Mouse (Mus musculus): ENCODE results near the gene Arid1b. TPM values are rescaled to one million over a fixed set of nuclear protein-coding genes. Genes with fewer than 3 reads are reported as not detected.

Arid1b gene
- polyA plus RNA-seq, 1 experiment from 2014 or later, result 14.8 TPM

GRCm38 (mm10) chr17:5270823-5271222 is 276.7 kb downstream of the Arid1b start:
- no peak overlapping the region for H3K4me3 ChIP-seq (replicated peaks)
- no peak overlapping the region for H3K9ac ChIP-seq (replicated peaks)
- no peak overlapping the region for H3K27ac ChIP-seq
- no peak overlapping the region for H3K4me2 ChIP-seq (replicated peaks)
- WGBS, result 63% methylated on average over 6 of the region's 6 CpGs
- ATAC-seq, result no peak
- H3K36me3 ChIP-seq, result peaks cover 10% of the 10 kb centered on the region; the same call in 1 of the 2 replicates
- H3K9me3 ChIP-seq, result no peaks in the 10 kb centered on the region
- H3K27me3 ChIP-seq, result no peaks in the 10 kb centered on the region
- H3K4me1 ChIP-seq (replicated peaks), result peaks cover 48% of the 10 kb centered on the region

- WGBS, result 87% methylated on average over 3 of the region's 3 CpGs
- Histone ChIP-seq H3K4me3 (replicated peaks) (no peak overlapping the region), H3K4me2 (replicated peaks) (no peak overlapping the region), H3K9ac (replicated peaks) (no peak overlapping the region), H3K9me3 (no peaks in the 10 kb centered on the region), H3K4me1 (replicated peaks) (peaks cover 36% of the 10 kb centered on the region), H3K36me3 (0 out of 2 replicates have a peak, but pooled peaks cover 3% of the 10 kb centered on the region), H3K27me3 (no peaks in the 10 kb centered on the region), H3K27ac (no peak overlapping the region)
- ATAC-seq, result no peak
Observed at GRCm38 (mm10) chr17:5273118-5273517, 279.0 kb downstream of the Arid1b start.

- Histone ChIP-seq H3K27me3 (no peaks in the 10 kb centered on the region), H3K9me3 (no peaks in the 10 kb centered on the region), H3K9ac (replicated peaks) (no peak overlapping the region), H3K4me1 (replicated peaks) (peaks cover 31% of the 10 kb centered on the region), H3K4me3 (replicated peaks) (no peak overlapping the region), H3K4me2 (replicated peaks) (no peak overlapping the region), H3K27ac (no peak overlapping the region), H3K36me3 (no peaks in the 10 kb centered on the region)
- ATAC-seq, result no peak
- 86% methylated on average over 3 of the region's 3 CpGs for WGBS
Observed at GRCm38 (mm10) chr17:5273685-5274084, 279.6 kb downstream of the Arid1b start.

- Histone ChIP-seq H3K4me2 (replicated peaks) (no peak overlapping the region), H3K4me1 (replicated peaks) (peaks cover 28% of the 10 kb centered on the region), H3K27ac (no peak overlapping the region), H3K36me3 (0 out of 2 replicates have a peak, but pooled peaks cover 4% of the 10 kb centered on the region), H3K4me3 (replicated peaks) (no peak overlapping the region), H3K9ac (replicated peaks) (no peak overlapping the region), H3K27me3 (no peaks in the 10 kb centered on the region), H3K9me3 (no peaks in the 10 kb centered on the region)
- 89% methylated on average over 3 of the region's 3 CpGs for WGBS
- no peak for ATAC-seq
Observed at GRCm38 (mm10) chr17:5274429-5274828, 280.3 kb downstream of the Arid1b start.

- no peak overlapping the region for H3K4me3 ChIP-seq (replicated peaks)
- H3K4me1 ChIP-seq (replicated peaks), result peaks cover 17% of the 10 kb centered on the region
- no peak overlapping the region for H3K27ac ChIP-seq
- peaks cover 13% of the 10 kb centered on the region; the same call in 1 of the 2 replicates for H3K36me3 ChIP-seq
- 87% methylated on average over 6 of the region's 6 CpGs for WGBS
- no peaks in the 10 kb centered on the region for H3K9me3 ChIP-seq
- no peak overlapping the region for H3K4me2 ChIP-seq (replicated peaks)
- no peak for ATAC-seq
- H3K27me3 ChIP-seq, result no peaks in the 10 kb centered on the region
- no peak overlapping the region for H3K9ac ChIP-seq (replicated peaks)
Observed at GRCm38 (mm10) chr17:5275749-5276148, 281.6 kb downstream of the Arid1b start.

GRCm38 (mm10) chr17:5277137-5277871 is 283.2 kb downstream of the Arid1b start:
- no peaks in the 10 kb centered on the region for H3K9me3 ChIP-seq
- H3K36me3 ChIP-seq, result peaks cover 13% of the 10 kb centered on the region; the same call in 1 of the 2 replicates
- no peak overlapping the region for H3K4me2 ChIP-seq (replicated peaks)
- H3K4me1 ChIP-seq (replicated peaks), result peaks cover 1% of the 10 kb centered on the region; the same call in 1 of the 2 replicates
- no peaks in the 10 kb centered on the region for H3K27me3 ChIP-seq
- H3K27ac ChIP-seq, result no peak overlapping the region
- no peak overlapping the region for H3K4me3 ChIP-seq (replicated peaks)
- ATAC-seq, result no peak
- H3K9ac ChIP-seq (replicated peaks), result no peak overlapping the region
- WGBS, result 93% methylated on average over 17 of the region's 17 CpGs

GRCm38 (mm10) chr17:5280499-5281053 is 286.4 kb downstream of the Arid1b start:
- no peaks in the 10 kb centered on the region for H3K27me3 ChIP-seq
- no peak for ATAC-seq
- H3K4me2 ChIP-seq (replicated peaks), result no peak overlapping the region
- H3K9ac ChIP-seq (replicated peaks), result no peak overlapping the region
- H3K36me3 ChIP-seq, result peaks cover 16% of the 10 kb centered on the region; the same call in 1 of the 2 replicates
- H3K9me3 ChIP-seq, result no peaks in the 10 kb centered on the region
- 82% methylated on average over 4 of the region's 4 CpGs for WGBS
- no peak overlapping the region for H3K4me3 ChIP-seq (replicated peaks)
- H3K27ac ChIP-seq, result no peak overlapping the region
- H3K4me1 ChIP-seq (replicated peaks), result peaks cover 10% of the 10 kb centered on the region

GRCm38 (mm10) chr17:5284783-5285182 is 290.7 kb downstream of the Arid1b start:
- H3K9me3 ChIP-seq, result no peaks in the 10 kb centered on the region
- H3K27me3 ChIP-seq, result no peaks in the 10 kb centered on the region
- ATAC-seq, result peak; percentile 58
- 69% methylated on average over 10 of the region's 10 CpGs for WGBS
- no peak overlapping the region for H3K27ac ChIP-seq
- H3K4me1 ChIP-seq (replicated peaks), result peaks cover 41% of the 10 kb centered on the region
- H3K4me3 ChIP-seq (replicated peaks), result no peak overlapping the region
- peaks cover 9% of the 10 kb centered on the region; the same call in 1 of the 2 replicates for H3K36me3 ChIP-seq
- no peak overlapping the region for H3K9ac ChIP-seq (replicated peaks)
- H3K4me2 ChIP-seq (replicated peaks), result no peak overlapping the region

- Histone ChIP-seq H3K9ac (replicated peaks) (no peak overlapping the region; the same call in 1 of the 2 replicates), H3K4me3 (replicated peaks) (no peak overlapping the region), H3K4me2 (replicated peaks) (no peak overlapping the region), H3K36me3 (peaks cover 9% of the 10 kb centered on the region), H3K9me3 (no peaks in the 10 kb centered on the region), H3K27me3 (no peaks in the 10 kb centered on the region), H3K27ac (peak overlapping the region; percentile 63), H3K4me1 (replicated peaks) (peaks cover 41% of the 10 kb centered on the region)
- ATAC-seq, result 0 out of 2 replicates have a peak, but pooled peaks have one; percentile 13
- 74% methylated on average over 13 of the region's 13 CpGs for WGBS
Observed at GRCm38 (mm10) chr17:5285877-5286440, 291.8 kb downstream of the Arid1b start.

GRCm38 (mm10) chr17:5286571-5287209 is 292.6 kb downstream of the Arid1b start:
- Histone ChIP-seq H3K9me3 (no peaks in the 10 kb centered on the region), H3K4me3 (replicated peaks) (no peak overlapping the region), H3K36me3 (peaks cover 17% of the 10 kb centered on the region), H3K4me1 (replicated peaks) (peaks cover 41% of the 10 kb centered on the region), H3K27me3 (no peaks in the 10 kb centered on the region), H3K4me2 (replicated peaks) (no peak overlapping the region), H3K9ac (replicated peaks) (no peak overlapping the region), H3K27ac (peak overlapping the region; percentile 63; the same call in 1 of the 2 replicates)
- 58% methylated on average over 15 of the region's 15 CpGs for WGBS
- 0 out of 2 replicates have a peak, but pooled peaks have one; percentile 22 for ATAC-seq

GRCm38 (mm10) chr17:5287210-5287591 is 293.1 kb downstream of the Arid1b start:
- peak overlapping the region; percentile 41; the same call in 1 of the 2 replicates for H3K27ac ChIP-seq
- H3K4me3 ChIP-seq (replicated peaks), result no peak overlapping the region
- WGBS, result 63% methylated on average over 4 of the region's 4 CpGs
- H3K9me3 ChIP-seq, result no peaks in the 10 kb centered on the region
- ATAC-seq, result no peak
- no peak overlapping the region for H3K9ac ChIP-seq (replicated peaks)
- no peak overlapping the region for H3K4me2 ChIP-seq (replicated peaks)
- peaks cover 17% of the 10 kb centered on the region for H3K36me3 ChIP-seq
- H3K27me3 ChIP-seq, result no peaks in the 10 kb centered on the region
- peaks cover 41% of the 10 kb centered on the region for H3K4me1 ChIP-seq (replicated peaks)

- no peaks in the 10 kb centered on the region for H3K27me3 ChIP-seq
- no peak overlapping the region for H3K4me2 ChIP-seq (replicated peaks)
- H3K36me3 ChIP-seq, result peaks cover 17% of the 10 kb centered on the region
- no peaks in the 10 kb centered on the region for H3K9me3 ChIP-seq
- H3K4me3 ChIP-seq (replicated peaks), result no peak overlapping the region
- no peak for ATAC-seq
- H3K4me1 ChIP-seq (replicated peaks), result peaks cover 41% of the 10 kb centered on the region
- 80% methylated on average over 9 of the region's 9 CpGs for WGBS
- peak overlapping the region; percentile 41; the same call in 1 of the 2 replicates for H3K27ac ChIP-seq
- no peak overlapping the region for H3K9ac ChIP-seq (replicated peaks)
Observed at GRCm38 (mm10) chr17:5287641-5288040, 293.5 kb downstream of the Arid1b start.

Data from midbrain, embryonic 13.5 days (tissue).